Mouse (Mus musculus) liver, postnatal 0 days (tissue): ENCODE measurements around the gene Sox5. TPM values are rescaled to one million over a fixed set of nuclear protein-coding genes. Genes with fewer than 3 reads are reported as not detected.

Experiments used
- ATAC-seq: fragments of 200-750 bp; cut with Nextera tagmentation; 2 replicates; pipeline ENCODE4 v1.8.0; 2017; ENCODE audit warnings: mild to moderate bottlenecking, moderate library complexity
- DNase-seq: peaks from one replicate; pipeline ENCODE4 v3.0.0-alpha.2; 2016
- H3K27ac ChIP-seq: fragments of 300-500 bp; sonication (generic); 2 replicates; pipeline ENCODE4 v1.5.1; 2014; ENCODE audit warnings: antibody characterized with exemption, moderate library complexity, mild to moderate bottlenecking, low read depth
- H3K27me3 ChIP-seq: fragments of 300-500 bp; sonication (generic); 2 replicates; pipeline ENCODE4 v1.6.1; 2014; ENCODE audit warnings: low read length, control low read depth, mixed read lengths; ENCODE audit not compliant: insufficient read depth
- H3K36me3 ChIP-seq: fragments of 300-500 bp; sonication (generic); replicated peaks from 2 replicates; pipeline ENCODE4 v1.6.1; 2014; ENCODE audit warnings: mild to moderate bottlenecking, control low read depth, low read length, moderate library complexity, mixed read lengths; ENCODE audit not compliant: insufficient read depth
- H3K4me1 ChIP-seq: fragments of 300-500 bp; sonication (generic); 2 replicates; pipeline ENCODE4 v1.6.1; 2014; ENCODE audit warnings: antibody characterized with exemption, mild to moderate bottlenecking, control low read depth; ENCODE audit not compliant: insufficient read depth
- H3K4me2 ChIP-seq: fragments of 300-500 bp; sonication (generic); 2 replicates; pipeline ENCODE4 v1.6.1; 2014; ENCODE audit warnings: low read depth, mild to moderate bottlenecking, low read length, moderate library complexity, mixed read lengths
- H3K4me3 ChIP-seq: fragments of 300-500 bp; sonication (generic); 2 replicates; pipeline ENCODE4 v1.5.1; 2014; ENCODE audit warnings: low read depth, low read length
- H3K9ac ChIP-seq: fragments of 300-500 bp; sonication (generic); replicated peaks from 2 replicates; pipeline ENCODE4 v1.6.1; 2014; ENCODE audit warnings: mild to moderate bottlenecking, moderate library complexity
- H3K9me3 ChIP-seq: fragments of 300-500 bp; sonication (generic); 2 replicates; pipeline ENCODE4 v1.6.1; 2016; ENCODE audit warnings: mild to moderate bottlenecking, control low read depth, low read length, mixed read lengths
- CTCF ChIP-seq: sonication (generic); IDR thresholded peaks from 2 replicates; pipeline ENCODE4 v1.5.1; 2016; ENCODE audit warnings: antibody characterized with exemption, low read depth
- EP300 ChIP-seq: IDR thresholded peaks from 2 replicates; pipeline ENCODE4 v1.6.1; 2016; ENCODE audit warnings: antibody characterized with exemption, low read depth, mild to moderate bottlenecking
- WGBS: fragments of 180-500 bp; shearing (Covaris S2); extraction: QIAGEN DNeasy Blood & Tissue Kit; methylation state at CpG from one replicate; pipeline ENCODE4 v1.1.7; 2014; ENCODE audit not compliant: insufficient replicate concordance; 5-methylcytosine and 5-hydroxymethylcytosine counted together
- polyA plus RNA-seq: library from polyadenylated mRNA; unstranded; fragments of >200 nt; fragmentation: Nextera tagmentation; extraction: Ambion mirVana; gene quantifications from 2 replicates; pipeline ENCODE4 v1.2.1, GENCODE M21; 2015

Sox5 gene
- polyA plus RNA-seq, 1 experiment from 2014 or later: 7.5 TPM

DNA sequence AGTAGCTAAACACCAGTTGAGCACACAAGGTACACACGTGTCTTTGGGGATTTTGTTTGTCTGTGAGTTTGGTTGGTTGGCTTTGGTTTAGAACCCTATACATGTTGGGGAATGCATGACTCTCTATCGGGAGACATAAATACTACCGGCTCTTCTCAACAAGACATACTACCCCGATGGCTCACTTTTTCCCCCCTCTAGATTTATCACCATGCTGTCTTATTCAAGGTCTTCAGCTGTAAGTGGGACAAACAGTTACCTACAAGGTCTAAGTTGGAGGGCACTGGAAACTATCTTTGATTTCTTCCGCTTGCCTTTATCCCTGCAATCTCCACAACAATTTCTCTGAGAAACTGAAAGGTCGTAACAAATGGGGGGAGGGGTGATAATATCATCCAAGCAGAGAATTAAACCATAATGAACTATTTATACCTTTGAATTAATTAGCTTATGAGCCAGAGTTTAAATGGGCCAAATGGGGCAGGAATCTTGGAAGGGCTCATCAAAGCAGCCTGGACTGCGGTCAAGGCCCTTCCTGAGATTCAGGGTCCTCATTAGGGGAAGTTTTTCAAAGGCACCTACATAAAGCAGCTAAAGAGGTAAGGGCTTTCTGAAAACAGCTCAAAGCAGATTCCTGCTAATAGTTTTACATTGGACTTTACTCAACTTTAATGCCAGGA, 4.3 kb downstream of the Sox5 start:
- DNase-seq (no peak), ATAC-seq (no peak)
- no peak overlapping the region for H3K27ac ChIP-seq
- H3K4me2 ChIP-seq: no peak overlapping the region
- no peaks in the 10 kb centered on the region; the same call in none of the 2 replicates for H3K4me1 ChIP-seq
- H3K9ac ChIP-seq: no peak overlapping the region
- H3K9me3 ChIP-seq: no peaks in the 10 kb centered on the region
- H3K36me3 ChIP-seq: no peaks in the 10 kb centered on the region
- no peak for TF ChIP-seq CTCF
- no peak for TF ChIP-seq EP300
- H3K27me3 ChIP-seq: peaks cover 4% of the 10 kb centered on the region; the same call in 1 of the 2 replicates
- H3K4me3 ChIP-seq: no peak overlapping the region
- WGBS: 81% methylated on average over 7 of the region's 7 CpGs

DNA sequence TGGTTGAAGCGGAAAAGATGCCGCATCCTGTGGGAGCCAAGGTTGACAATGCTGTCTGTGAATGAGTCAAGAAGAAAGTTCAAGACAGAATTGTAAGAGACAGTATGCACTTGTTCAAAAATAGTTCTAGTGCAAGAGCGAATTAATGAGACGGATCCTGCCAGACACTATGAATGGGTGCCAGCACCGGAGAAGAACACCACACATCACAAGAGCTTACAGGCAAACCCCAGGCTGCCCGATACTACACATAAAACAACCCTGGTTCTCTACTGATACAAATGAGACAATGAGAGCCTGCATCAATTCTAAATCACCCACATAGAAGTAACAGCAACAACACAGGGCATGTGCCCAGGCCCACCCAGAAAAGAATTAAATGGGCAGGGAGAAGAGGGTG, 8.0 kb downstream of the Sox5 start:
- Histone ChIP-seq H3K9me3 (no peaks in the 10 kb centered on the region), H3K4me1 (peaks cover 10% of the 10 kb centered on the region), H3K4me3 (no peak overlapping the region), H3K36me3 (no peaks in the 10 kb centered on the region), H3K27me3 (no peaks in the 10 kb centered on the region), H3K9ac (no peak overlapping the region), H3K4me2 (no peak overlapping the region), H3K27ac (no peak overlapping the region)
- DNase-seq (no peak), ATAC-seq (no peak)
- TF ChIP-seq CTCF (no peak), EP300 (no peak)
- 85% methylated on average over 6 of the region's 6 CpGs for WGBS

DNA sequence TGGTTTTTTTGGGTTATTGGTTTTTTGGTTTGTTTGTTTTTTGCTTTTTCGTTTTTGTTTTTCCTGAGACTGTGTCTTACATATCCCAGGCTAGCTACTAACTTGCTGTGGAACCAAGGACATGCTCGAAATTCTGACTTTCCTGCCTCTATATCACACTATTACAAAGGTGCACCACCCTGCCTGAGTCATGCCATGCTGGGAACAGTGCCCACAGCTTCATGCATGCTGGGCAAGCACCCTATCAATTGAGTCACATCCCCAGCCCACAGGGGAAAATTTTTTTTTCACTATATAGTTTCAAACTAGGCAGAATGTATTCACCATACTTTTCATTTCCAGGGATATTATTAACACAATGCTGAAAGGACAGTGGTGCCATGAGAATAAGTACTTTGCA, 8.8 kb downstream of the Sox5 start:
- no peaks in the 10 kb centered on the region for H3K27me3 ChIP-seq
- TF ChIP-seq EP300 (no peak), CTCF (no peak)
- H3K4me3 ChIP-seq: no peak overlapping the region
- no peak overlapping the region for H3K27ac ChIP-seq
- H3K9ac ChIP-seq: no peak overlapping the region
- H3K4me1 ChIP-seq: peaks cover 10% of the 10 kb centered on the region
- DNase-seq: no peak
- no peaks in the 10 kb centered on the region for H3K36me3 ChIP-seq
- ATAC-seq: no peak
- H3K9me3 ChIP-seq: no peaks in the 10 kb centered on the region
- 62% methylated on average over 2 of the region's 2 CpGs for WGBS
- H3K4me2 ChIP-seq: no peak overlapping the region

DNA sequence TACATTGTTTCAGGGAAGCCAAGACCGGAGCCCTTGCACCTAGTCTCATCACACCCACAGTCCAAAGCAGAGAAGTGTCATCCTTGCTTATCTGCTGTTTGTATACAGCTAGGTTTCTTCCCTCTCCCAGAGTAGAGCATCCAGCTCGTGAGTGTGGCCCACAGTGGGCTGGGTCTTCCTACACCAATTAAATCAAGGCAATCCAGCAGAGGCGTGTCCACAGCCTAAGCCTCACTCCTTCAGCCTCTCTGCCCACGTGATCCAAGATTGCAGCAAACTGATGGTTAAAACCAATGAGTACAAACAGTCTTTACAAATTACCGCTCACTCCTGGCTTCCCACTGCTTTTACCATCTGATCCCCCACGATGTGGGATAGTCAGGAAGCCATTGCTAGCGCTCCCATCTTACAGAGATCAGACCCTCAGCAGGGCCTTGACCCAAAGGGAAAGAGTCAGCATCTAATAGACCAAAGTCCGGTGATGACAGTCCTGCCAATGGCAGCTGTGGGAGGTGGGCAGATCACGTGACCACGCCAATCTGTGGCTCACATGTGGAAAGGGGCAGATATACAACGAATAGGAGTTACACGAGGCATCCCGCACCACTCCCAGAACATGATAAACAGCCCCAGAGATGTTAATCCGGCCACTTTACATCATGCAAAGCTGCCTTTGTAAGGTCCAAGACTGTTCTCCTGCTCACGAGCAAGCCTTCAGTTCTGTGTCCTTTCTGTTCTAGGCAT, 9.4 kb downstream of the Sox5 start:
- 54% methylated on average over 15 of the region's 15 CpGs for WGBS
- peak; percentile 86 for ATAC-seq
- H3K9ac ChIP-seq: no peak overlapping the region

DNA sequence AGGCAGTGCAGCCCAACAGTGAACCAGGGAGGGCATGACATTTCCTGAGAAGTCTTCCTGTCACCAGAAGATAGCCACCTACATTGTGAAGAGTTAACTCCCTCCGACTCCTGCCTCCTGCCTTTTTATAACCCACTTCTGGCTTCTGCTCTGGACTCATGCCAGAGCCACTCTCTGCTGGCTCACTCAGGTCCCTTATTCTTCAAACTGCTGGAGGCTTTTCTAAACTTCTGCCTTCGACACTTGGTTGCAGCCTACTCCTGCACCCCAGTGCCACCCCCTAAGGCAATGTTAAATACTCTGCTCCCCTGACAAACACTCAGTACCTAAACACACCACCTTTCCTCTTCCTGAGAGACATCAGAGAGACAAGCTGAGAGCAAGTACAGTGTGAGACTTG, 12.7 kb downstream of the Sox5 start:
- H3K27ac ChIP-seq: no peak overlapping the region
- H3K27me3 ChIP-seq: no peaks in the 10 kb centered on the region
- no peak overlapping the region for H3K9ac ChIP-seq
- H3K9me3 ChIP-seq: no peaks in the 10 kb centered on the region
- DNase-seq (no peak), ATAC-seq (no peak)
- H3K4me2 ChIP-seq: no peak overlapping the region
- 35% methylated on average over 2 of the region's 2 CpGs for WGBS
- no peak overlapping the region for H3K4me3 ChIP-seq
- H3K36me3 ChIP-seq: no peaks in the 10 kb centered on the region
- no peak for TF ChIP-seq EP300
- no peak for TF ChIP-seq CTCF
- H3K4me1 ChIP-seq: peaks cover 10% of the 10 kb centered on the region

More for the DNA sequence above, 9.4 kb downstream of the Sox5 start:
- Histone ChIP-seq H3K9me3 (no peaks in the 10 kb centered on the region), H3K4me2 (no peak overlapping the region), H3K4me3 (no peak overlapping the region), H3K27me3 (no peaks in the 10 kb centered on the region), H3K36me3 (no peaks in the 10 kb centered on the region), H3K4me1 (peaks cover 10% of the 10 kb centered on the region), H3K27ac (no peak overlapping the region)
- DNase-seq: peak; percentile 30
- TF ChIP-seq EP300 (no peak), CTCF (no peak)

DNA sequence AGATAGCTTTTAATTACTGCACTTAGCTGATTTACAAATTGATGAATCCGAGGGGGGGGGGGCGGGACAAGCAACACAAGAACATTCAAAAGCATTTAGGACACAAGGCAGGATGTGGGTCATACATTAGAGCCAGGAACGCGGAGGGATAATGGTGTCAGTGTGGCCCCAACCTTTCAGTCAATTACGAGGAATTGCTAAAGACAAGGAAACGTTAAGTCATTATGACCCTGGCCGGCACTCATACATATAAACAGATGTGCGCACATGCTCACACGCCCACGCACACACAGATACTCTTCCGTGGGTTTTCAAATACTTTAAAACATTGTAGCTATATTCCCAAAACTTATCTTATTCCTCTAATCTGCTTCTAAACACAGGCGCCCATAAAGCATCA, 19.9 kb downstream of the Sox5 start:
- H3K4me3 ChIP-seq: no peak overlapping the region
- no peaks in the 10 kb centered on the region for H3K27me3 ChIP-seq
- 74% methylated on average over 12 of the region's 12 CpGs for WGBS
- H3K4me1 ChIP-seq: peaks cover 3% of the 10 kb centered on the region; the same call in 1 of the 2 replicates
- no peaks in the 10 kb centered on the region for H3K36me3 ChIP-seq
- DNase-seq (no peak), ATAC-seq (no peak)
- H3K27ac ChIP-seq: no peak overlapping the region
- no peak for TF ChIP-seq CTCF
- no peak for TF ChIP-seq EP300
- H3K4me2 ChIP-seq: no peak overlapping the region
- H3K9ac ChIP-seq: no peak overlapping the region
- no peaks in the 10 kb centered on the region for H3K9me3 ChIP-seq
